Mouse (Mus musculus): ENCODE results near the gene Fhit.
"Not testable (repeated sequence)": the region's sequence is repeated elsewhere in the genome, so short reads cannot be mapped to it uniquely, and the experiment has no call there.

The Fhit gene

DNA sequence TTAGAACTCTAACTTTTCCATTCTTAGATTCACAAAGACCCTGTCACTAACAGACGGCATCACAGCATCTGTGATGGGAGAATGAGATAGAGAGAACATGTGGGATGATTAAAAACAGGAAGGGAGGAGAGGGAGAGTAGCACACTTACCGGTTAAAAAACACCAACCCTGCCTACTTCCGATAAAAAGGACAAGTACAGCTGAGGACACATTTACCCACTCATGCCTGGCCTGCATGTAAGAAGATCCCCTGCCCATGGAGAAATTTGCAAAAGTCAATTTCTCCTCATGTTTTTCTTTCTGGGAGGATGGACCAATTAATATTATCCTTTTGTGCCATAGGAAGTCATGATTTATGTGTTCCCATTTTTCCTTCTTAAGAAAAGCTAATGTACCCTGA lies 1198.0 kb downstream of the Fhit start:
- no peak for DNase-seq (ENCODE audit: low spot score)

DNA sequence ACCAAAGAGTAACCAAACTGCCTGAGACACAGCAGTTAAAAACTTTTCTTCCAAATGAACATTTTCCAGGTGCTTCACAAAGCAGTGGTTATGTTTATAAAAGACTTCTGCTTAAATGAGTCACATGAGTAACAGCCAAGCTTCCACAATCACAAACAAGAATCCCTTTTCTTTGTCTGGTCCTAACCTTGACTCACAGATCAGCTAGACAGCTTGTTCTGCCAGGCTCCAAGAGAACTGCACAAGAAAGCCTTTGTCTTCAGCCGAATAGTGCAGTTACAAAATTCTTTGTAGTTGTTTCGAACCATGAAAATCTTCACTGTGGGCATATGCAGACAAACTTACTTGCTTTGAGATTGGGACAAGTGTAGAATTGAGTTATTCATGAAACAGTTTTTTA lies 1201.4 kb downstream of the Fhit start:
- DNase-seq (ENCODE audit: low spot score): no peak

DNA sequence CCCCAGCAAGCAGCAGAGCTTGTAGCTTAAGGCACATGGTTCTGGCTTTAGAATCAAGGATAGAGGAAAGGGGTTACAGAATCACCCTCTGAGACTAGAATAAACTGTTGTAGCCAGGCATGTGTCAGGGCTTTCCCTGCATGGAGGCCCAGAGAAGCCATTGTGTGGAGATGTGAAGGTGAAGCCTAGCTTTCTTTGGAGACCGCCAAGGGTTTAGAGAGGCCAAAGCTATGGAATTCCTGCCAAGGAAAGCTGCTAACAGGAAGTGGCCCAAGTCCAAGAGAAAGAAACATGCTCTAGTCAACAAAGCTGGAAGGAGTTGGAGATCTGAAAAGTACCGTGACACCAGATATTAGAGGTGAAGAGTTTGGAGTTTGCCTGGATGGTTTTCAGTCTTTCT lies 1262.3 kb downstream of the Fhit start:
- DNase-seq (ENCODE audit: low spot score): no peak

DNA sequence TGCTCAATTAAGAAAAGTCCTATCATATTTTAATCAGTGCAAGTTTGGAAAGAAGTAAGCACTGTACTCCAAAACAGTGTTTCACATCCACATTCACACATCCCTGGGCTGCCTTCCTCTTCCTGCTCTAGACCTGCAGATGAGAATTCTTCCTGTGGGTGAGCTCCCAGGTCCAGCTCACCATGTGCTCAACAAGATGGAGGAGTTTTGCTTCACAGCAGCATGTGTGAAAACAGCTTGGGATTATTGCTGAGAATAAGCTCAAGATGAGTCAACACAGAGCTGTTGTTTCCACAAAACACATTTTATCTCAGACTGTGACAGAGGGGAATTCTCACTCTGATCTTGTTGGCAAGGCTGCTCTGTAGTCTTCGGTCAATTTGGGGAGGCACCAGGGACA lies 1265.3 kb downstream of the Fhit start:
- no peak for DNase-seq (ENCODE audit: low spot score)

DNA sequence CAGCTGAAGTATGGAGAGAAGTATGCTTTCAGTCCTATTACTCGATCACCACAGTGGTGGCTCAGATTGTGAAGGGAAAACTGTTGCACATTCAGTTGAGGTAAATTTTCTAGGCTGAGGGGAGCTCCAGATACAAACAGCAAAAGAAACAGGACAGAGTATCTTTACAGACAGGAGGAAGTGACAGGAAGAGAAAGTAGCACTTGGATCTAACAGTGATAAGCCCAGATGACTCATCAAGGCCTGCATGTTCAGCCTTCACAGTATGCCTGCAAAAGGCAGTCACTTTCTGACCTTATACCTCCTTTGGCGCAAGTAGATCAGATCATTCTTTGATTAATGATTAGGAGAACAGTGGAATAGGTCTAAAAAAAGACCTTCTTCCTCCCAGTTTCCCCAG lies 1309.8 kb downstream of the Fhit start:
- no peak for DNase-seq (ENCODE audit: low spot score)

DNA sequence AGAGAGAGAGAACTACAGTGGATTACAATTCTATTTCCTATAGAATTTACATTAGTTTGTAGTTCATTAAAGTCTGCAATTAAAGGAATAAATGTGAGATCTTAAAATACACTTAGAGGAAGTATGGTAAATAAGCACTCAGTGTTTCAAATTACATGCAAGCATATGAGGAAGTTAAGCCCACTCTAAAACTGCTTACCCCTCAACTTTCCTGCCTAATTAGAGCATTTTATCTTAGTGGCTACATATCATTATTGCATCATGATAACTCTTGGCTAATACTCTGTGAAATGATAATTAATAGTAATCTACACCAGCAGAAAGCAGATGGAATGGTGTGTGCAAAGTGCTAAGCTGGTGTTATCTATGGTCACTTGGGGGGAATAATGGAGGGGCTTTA lies 1329.5 kb downstream of the Fhit start:
- no peak for DNase-seq (ENCODE audit: low spot score)

DNA sequence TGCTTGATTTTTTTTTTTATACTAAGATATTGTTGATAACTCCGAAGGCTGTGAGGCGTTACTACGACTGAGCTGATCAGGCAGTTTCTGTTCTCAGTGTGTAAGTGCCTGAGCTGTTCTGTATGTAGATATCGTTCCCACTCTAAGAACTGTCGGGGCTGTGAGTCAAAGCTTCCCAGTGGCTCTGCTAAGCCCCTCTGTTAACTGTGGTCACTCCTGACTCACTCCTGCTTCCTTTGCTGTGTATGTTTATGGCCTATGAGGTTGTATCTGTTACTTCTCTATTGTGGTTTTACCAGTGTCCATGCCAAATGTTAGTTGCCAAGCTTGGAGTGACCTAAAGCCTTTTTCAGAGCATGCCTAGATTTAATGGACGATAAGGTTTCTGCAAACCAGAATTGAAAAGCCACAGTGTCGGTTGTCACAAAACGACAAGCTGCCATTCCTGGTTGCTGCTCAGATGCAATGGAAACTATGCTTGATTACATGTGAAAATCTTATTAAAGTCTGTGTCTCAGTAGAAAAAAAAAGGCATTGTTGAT lies 1333.1 kb downstream of the Fhit start:
- DNase-seq (ENCODE audit: low spot score): not testable (repeated sequence)

DNA sequence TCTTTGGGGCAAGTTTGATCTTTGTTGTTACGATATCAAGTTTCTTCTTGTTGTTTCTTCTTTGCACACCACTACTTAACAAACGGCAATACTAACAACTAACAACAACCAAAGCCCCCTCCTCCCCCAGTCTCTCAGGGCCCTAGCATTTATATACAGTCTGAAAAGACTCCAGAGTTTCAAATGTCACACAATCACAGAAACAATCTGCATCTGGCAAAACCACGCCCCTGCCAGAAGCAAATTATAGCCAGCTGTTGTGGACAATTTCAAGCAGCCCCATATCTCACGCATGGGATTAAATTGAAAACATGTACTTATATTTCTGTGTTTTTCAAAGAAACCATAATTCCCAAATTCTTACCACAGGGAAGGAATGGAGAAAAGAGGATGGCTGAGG lies 1345.9 kb downstream of the Fhit start:
- no peak for DNase-seq (ENCODE audit: low spot score)

DNA sequence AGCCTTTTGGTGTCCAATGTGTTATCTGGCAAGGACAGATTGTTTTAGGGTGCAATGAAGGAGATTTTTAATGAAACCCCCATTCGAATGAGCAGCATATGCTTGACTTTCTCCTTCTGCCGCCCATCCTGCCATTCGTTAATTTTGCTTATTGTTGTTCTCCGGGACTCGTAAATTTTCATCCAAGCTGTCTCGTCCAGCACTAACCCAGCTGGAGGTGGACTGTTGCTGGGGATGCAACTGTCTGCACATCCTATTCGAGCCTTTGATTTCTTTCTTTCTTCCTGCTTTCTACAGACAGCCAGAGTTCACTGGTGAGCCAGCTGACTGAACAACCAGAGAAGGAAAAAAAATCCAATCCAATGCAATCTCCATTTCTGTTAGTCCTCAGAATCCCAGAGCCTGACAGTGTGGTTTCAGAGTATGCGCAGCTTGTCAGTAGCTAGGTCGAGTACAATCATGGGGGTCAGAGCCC lies 1350.0 kb downstream of the Fhit start:
- no peak for DNase-seq (ENCODE audit: low spot score)

DNA sequence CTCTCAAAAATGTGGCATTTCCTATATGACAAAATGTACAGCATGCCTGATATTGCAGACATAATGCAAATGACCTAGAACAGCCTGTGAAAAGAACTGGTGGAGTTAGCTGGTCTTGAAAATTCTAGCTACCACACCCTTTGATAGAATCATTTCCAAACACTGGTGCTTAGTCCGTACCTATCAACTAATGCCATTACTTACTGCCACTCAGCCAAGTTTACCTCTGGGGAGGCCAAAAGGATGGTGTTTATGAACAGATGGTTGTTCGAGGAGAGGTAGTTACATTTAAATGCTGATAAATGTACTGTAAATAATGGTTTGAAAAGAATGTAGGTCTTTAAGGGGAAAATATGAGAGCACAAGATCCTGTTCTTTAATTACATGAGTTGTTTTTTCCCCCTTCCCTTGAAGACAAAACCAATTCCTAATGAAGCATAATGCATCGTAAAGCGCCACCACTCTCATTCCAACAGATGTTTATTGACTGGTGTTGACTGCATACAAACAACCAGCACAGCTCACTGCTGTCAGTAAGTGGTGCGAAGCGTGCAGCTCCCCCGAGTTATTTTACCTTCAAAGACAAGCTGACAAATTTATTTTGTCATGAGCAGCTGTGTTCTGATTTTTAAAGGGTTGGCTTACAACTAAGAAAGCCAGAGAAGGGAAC lies 1350.5 kb downstream of the Fhit start:
- no peak for DNase-seq (ENCODE audit: low spot score)

DNA sequence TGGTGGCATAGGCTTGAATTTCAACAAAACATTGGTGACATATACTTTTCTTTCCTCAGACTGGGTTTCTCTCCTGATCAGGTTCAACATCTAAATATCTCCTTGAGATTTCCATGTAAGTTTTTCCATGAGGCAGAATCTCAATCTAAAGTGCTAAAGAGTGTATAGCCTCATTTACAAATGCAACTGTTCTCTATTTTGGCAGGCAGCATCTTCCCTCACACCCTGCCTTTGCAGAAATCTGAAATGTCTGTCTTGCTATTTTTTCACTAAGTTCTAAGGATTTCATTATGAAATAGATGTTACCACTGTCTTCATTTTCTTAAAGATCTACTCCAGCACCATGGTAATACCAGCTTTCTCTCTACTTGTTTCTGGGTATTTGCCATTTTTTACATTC lies 1368.4 kb downstream of the Fhit start:
- DNase-seq (ENCODE audit: low spot score): no peak

DNA sequence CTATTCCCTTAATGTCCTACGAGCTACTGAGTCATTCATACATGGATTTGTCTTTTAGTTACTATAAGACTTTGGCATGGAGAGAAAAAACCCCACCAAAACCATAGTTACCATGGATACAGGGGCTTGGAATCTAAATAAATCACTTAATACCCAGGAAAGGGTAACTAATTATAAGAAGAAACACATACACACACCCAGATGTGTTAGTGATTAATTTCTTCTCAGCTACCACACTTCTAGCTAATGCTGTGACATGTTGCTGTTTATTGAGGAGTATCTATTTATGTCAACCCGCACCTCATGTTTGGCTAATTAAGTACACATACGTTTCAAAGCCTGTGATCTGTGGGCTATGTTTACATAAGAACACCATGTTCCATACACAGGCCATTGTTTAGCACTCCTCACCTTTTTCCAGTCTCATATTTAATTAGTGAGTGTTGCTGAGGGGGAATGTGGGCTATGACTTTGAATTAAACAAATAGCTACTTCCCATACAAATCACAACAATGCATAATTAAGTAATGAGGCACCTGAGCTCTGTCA lies 1373.4 kb downstream of the Fhit start:
- no peak for DNase-seq (ENCODE audit: low spot score)

DNA sequence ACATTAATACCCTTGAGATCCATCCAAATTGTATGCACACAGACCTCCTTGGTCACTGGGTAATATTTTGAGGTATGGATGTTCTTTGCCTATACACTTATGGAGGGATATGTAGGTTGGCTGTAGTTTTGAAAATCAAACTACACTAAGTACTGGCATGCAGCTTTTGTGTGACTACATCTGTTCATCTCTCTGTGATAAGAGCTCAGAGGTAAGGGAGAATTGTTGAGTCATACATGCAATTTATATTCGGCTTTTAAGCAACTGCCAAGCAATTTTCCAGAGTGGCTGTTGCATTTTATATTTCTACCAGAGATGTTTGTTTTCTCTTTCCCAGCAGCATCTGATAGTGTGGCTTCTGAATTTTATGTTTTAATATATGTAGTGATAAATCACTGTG lies 1374.4 kb downstream of the Fhit start:
- DNase-seq (ENCODE audit: low spot score): no peak

DNA sequence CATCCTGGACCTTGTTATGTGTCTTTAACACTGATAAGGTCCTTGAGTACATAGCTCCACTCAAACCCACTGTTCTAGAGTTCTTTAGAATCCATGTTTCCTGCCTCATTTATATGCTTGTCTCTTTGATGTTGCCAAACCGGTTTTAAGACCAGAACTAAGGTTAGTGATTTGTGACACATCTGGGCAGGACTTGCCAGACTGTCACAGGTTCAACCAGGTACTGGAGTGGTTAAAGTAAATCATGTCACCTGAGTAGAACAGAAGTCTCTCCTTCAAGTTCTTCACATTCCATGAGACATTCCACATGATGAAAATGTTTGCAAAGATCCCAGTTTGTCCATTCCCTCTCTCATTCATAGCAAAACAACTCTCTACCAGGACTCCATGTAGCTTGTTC lies 1376.0 kb downstream of the Fhit start:
- no peak for DNase-seq (ENCODE audit: low spot score)

DNA sequence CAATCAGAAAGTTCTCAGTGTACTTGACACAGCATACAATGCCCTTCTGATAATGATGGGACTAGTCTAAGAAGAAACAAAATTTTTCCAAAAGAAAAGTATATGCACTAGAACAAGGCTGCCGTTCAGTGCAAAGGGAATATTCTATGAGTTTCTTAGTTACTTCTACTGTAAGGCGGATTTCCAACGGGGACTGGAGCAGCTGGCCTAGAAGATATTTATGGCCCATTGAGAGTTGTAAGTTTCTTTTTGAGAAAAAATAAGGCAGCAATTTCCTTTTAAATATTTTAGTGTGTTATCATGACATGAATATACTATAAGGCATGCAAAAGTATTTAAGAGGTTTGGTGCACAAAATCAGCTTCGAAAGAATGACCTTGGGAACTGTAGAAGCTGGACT lies 1410.5 kb downstream of the Fhit start:
- DNase-seq (ENCODE audit: low spot score): no peak

DNA sequence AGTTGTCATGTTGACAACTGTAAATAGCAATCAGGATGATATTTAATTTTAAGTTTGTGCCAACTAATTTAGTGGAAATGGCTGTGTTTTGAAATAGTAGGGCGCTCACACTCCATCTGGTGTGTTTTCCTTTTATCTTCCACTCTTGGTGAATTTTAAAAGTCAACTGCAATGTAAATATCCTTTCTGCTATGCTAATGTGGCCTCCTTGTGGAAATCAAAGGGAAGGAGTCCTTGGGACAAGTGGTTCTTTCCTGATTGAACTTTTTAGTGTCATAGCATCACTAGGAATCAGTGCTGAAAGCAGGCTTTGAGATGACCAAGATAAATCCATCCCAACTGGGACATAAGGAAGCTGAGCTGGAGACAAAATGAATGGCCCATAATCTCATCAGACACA lies 1413.1 kb downstream of the Fhit start:
- DNase-seq (ENCODE audit: low spot score): no peak

DNA sequence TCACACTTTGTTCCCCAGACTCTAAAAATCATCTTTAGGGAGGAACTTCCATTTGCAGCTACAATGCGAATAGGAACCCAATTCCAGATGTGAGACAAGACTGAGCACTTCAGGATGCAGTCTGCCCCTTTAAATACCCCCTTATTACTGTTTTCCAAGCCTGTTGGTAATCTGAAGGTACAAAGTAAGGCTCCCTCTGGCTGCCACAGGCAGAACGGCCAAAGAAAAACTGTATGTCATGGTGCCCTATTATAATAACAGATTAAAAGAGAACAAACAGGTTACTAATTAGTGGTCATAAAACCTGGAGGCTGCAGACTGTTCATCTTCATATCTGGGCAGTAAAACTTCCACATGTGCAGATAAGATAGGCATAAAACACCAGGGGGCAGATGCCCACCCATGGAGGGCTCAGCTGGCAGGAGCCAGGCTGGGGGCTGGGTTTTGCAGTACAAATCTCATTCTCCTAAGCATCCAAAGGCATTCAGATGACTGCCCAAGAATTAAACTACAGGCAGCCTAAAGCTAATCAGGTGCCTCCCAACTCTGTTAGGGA lies 1439.8 kb downstream of the Fhit start:
- DNase-seq (ENCODE audit: low spot score): no peak

DNA sequence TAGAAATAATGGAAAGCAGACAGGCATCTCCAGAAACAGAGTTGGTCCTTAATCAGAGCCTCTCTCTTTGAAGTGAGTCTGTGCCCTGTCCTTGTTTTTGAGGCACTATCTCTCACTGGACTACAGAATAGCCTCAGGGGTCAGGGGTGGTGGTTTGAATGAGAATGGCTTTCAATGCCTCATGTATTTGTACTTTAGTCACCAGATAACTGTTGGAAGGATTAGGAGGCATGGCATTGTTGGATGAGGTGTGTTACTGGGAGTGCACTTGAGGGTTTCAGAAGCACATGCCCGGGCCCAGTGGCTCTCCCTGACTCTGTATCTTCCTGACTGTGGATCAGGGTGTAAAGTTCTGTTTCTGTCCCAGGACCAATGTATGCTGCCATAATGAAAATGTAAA lies 1463.2 kb downstream of the Fhit start:
- DNase-seq (ENCODE audit: low spot score): no peak

DNA sequence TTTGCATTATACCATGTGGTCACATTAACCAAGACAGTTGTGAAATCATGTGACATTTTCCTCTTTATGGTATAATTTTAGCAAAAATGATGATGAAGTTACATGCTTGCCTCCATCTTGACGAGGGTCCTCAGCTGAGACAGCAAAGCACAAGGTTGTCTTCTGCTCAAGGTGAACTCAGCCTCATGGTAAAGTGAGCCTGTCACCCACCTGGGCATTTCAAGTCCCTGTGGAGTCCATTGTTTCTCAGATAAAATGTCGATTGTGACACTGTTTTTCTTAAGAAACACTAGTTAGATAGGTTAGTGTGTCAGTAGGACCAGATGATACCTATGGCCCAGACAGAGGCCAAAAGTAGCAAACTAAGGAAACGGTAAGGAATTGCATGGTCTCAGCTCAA lies 1464.7 kb downstream of the Fhit start:
- no peak for DNase-seq (ENCODE audit: low spot score)

DNA sequence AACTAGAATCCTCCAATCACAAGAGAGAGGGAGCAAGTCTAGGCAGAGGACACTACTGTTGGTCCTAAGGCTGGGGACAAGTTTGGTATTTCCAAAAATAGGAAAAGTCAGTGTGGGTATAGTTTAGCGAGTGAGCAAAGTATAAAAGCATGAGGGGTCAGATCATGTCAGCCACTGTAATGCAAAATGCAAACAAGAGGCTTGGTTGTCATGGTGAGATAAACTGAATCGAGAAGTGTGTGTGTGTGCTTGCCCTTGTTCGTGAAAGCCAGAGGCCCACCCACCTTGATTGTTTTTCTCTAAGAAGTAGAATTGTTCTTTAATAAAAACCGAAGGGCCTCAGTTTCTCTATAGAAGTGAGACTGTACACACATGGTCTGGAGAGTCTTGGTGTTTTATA lies 1465.8 kb downstream of the Fhit start:
- no peak for DNase-seq (ENCODE audit: low spot score)

DNA sequence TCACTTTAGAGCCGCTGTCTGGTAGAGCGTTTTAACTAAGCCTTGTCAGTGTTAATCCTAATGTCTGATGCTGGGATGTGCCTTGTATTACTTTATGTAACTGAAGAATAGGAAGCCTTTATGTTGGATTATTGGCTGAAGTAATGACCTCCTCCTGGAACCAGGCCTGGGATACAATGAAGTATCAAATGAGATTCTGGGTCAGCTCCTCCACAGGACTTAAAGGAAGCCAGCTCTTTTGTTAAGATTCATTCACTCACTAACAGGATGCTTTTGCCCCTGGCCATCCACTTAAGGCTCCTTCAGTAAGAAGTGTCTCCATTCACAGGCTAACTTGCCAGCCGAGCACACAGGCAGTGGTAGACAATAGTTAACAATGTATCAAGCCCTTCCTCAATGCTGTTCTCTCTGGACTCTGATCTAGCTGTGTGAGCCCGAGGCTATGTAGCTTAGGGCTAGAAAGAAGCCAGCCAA lies 1466.6 kb downstream of the Fhit start:
- no peak for DNase-seq (ENCODE audit: low spot score)

DNA sequence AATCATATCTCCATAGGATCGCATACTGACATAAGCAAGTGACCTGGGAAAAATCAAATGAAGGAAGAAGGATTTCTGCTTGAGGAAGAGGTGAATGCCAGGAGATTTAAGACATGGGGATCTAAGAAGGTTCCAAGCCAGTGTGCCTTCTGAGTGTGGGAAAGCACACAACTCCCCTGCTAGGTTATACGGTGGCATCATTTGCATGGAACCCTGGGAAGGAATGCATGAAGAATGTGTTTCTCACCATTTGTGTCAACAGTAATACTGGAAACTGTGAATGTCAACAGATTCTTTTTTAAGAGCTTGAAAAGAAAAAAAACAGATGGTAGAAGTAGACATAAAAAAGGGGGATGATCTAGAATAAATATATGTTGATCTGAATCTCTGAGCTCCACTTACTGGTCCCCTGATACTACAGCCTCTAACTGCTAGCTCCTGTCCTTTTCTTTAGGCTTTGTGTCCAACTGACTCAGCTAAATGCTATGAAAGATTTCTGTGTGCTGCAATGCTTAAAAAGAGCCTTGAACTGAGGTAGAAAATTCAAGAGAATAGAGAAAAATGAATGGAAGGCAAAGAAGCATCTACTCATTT lies 1473.1 kb downstream of the Fhit start:
- no peak for DNase-seq (ENCODE audit: low spot score)

DNA sequence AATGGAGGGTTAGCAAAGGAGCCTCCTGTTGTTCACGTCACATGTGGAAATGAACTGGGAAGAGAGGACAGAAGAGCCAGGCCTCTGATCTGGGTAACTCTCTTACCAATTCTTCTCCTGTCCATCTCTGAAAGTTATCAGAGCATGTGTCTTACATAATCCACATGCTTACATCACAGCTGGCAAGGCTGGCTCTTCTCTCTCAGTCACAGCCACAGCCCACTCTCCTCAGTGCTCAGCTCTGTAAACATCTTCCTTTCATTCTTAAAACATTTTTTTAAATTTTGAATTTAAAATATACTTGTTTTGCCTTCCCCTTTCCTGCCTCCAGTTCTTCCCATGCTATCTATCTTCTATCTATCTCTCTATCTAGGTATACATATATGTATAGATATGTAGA lies 1477.5 kb downstream of the Fhit start:
- DNase-seq (ENCODE audit: low spot score): no peak

All from yolk sac, embryonic 10.5 days (tissue).